12 mouse cellular contexts compared by ENCODE assay signal in genomic region chr7:103910047-103910446, GRCm38 (mm10). TPM values are rescaled to one million over a fixed set of nuclear protein-coding genes. Genes with fewer than 3 reads are reported as not detected.
A peak's percentile ranks its signal among the peaks of the same experiment; 100 is the strongest.
DNase-seq lines count a peak whose midpoint lies in the region; ATAC-seq and TF ChIP-seq lines count a peak whose summit lies in the region.
"Had no signal": no experiment of that assay in that cellular context is flagged by ENCODE, and none has a peak within 500 bp of the region (broad histone marks: within the 10 kb centered on the region; RNA-seq: fewer than 3 reads in every experiment).

No protein-coding gene starts in this region.

- H3K4me1 ChIP-seq in kidney, embryonic 14.5 days (ENCODE audit: control insufficient read depth, insufficient read depth, low read length) = no peaks in the 10 kb centered on the region
- peaks cover 11% of the 10 kb centered on the region for H3K4me1 ChIP-seq in liver, postnatal 0 days (ENCODE audit: insufficient read depth)
- H3K4me1 ChIP-seq in hindbrain, postnatal 0 days (ENCODE audit: insufficient read depth, low read length) = no peaks in the 10 kb centered on the region

- H3K9ac ChIP-seq in kidney, embryonic 14.5 days (ENCODE audit: low read depth, low read length) = no peak overlapping the region
- no peak overlapping the region; the same call in 1 of the 2 replicates for H3K9ac ChIP-seq in liver, postnatal 0 days (replicated peaks)
- H3K9ac ChIP-seq in hindbrain, postnatal 0 days (replicated peaks; ENCODE audit: low read length) = no peak overlapping the region

- peak; percentile 75; the same call in 1 of the 2 replicates for ATAC-seq in kidney, embryonic 14.5 days (ENCODE audit: low FRiP score, low TSS enrichment)
- ATAC-seq in liver, postnatal 0 days = peak; percentile 96
- ATAC-seq in frontal cortex, adult (ENCODE audit: low TSS enrichment) = no peak
- ATAC-seq in hindbrain, postnatal 0 days = no peak

- H3K27me3 ChIP-seq in kidney, embryonic 14.5 days (ENCODE audit: control insufficient read depth, insufficient read depth, low read length) = no peaks in the 10 kb centered on the region
- no peaks in the 10 kb centered on the region; the same call in 1 of the 2 replicates for H3K27me3 ChIP-seq in liver, postnatal 0 days (ENCODE audit: insufficient read depth, low read length)
- H3K27me3 ChIP-seq in hindbrain, postnatal 0 days (ENCODE audit: insufficient read depth, low read length) = no peaks in the 10 kb centered on the region

- no peak overlapping the region for H3K4me2 ChIP-seq in kidney, embryonic 14.5 days (replicated peaks; ENCODE audit: low read depth, low read length)
- H3K4me2 ChIP-seq in liver, postnatal 0 days (ENCODE audit: low read depth, low read length) = peak overlapping the region; percentile 37
- H3K4me2 ChIP-seq in hindbrain, postnatal 0 days (ENCODE audit: low read depth, low read length) = no peak overlapping the region

- H3K4me3 ChIP-seq in kidney, embryonic 14.5 days (ENCODE audit: low read length) = no peak overlapping the region
- no peak overlapping the region for H3K4me3 ChIP-seq in liver, postnatal 0 days (ENCODE audit: low read depth, low read length)
- no peak overlapping the region for H3K4me3 ChIP-seq in hindbrain, postnatal 0 days (ENCODE audit: low read length)

- 13% methylated on average over 3 of the region's 3 CpGs for WGBS in kidney, embryonic 14.5 days
- 9% methylated on average over 3 of the region's 3 CpGs for WGBS in liver, postnatal 0 days (ENCODE audit: insufficient replicate concordance)
- WGBS in hindbrain, postnatal 0 days = 54% methylated on average over 3 of the region's 3 CpGs

- no peak for TF ChIP-seq CTCF in liver, postnatal 0 days (IDR thresholded peaks at IDR 0.05; ENCODE audit: low read depth)
- TF ChIP-seq CTCF in hindbrain, postnatal 0 days (IDR thresholded peaks at IDR 0.05; ENCODE audit: low read depth) = no peak

- TF ChIP-seq EP300 in liver, postnatal 0 days (IDR thresholded peaks at IDR 0.05; ENCODE audit: low read depth) = peak; percentile 99

- DNase-seq in kidney, adult 18-20 months = no peak
- DNase-seq in MEL-GATA-1-ER (ENCODE audit: extremely low read depth, low read depth) = peak; percentile 80
- DNase-seq in forelimb bud, embryonic 11.5 days (ENCODE audit: low read depth, low spot score) = peak; percentile 39
- peak; percentile 53 for DNase-seq in liver, postnatal 0 days
- DNase-seq in hindbrain, postnatal 0 days (ENCODE audit: low spot score) = no peak
- DNase-seq in right cerebral cortex, postnatal 25 days = no peak
- DNase-seq: adrenal gland, postnatal 25 days; layer of hippocampus, adult 9-11 months had no signal

- no peaks in the 10 kb centered on the region for H3K9me3 ChIP-seq in kidney, embryonic 14.5 days (ENCODE audit: control insufficient read depth, low read length)
- no peaks in the 10 kb centered on the region for H3K9me3 ChIP-seq in liver, postnatal 0 days (ENCODE audit: low read length)
- no peaks in the 10 kb centered on the region for H3K9me3 ChIP-seq in hindbrain, postnatal 0 days (ENCODE audit: low read length)

- H3K36me3 ChIP-seq in kidney, embryonic 14.5 days (ENCODE audit: control insufficient read depth, insufficient read depth, low read length) = no peaks in the 10 kb centered on the region
- no peaks in the 10 kb centered on the region for H3K36me3 ChIP-seq in liver, postnatal 0 days (replicated peaks; ENCODE audit: insufficient read depth, low read length)
- H3K36me3 ChIP-seq in hindbrain, postnatal 0 days (ENCODE audit: insufficient read depth, low read length) = no peaks in the 10 kb centered on the region

- H3K27ac ChIP-seq in kidney, embryonic 14.5 days (ENCODE audit: low read depth, low read length) = no peak overlapping the region
- peak overlapping the region; percentile 62 for H3K27ac ChIP-seq in liver, postnatal 0 days (ENCODE audit: low read depth)
- no peak overlapping the region for H3K27ac ChIP-seq in hindbrain, postnatal 0 days
- H3K27ac ChIP-seq: macrophage had no signal

RNA-seq across cellular contexts. Expression of gene Olfr65, which starts 6.8 kb away (rescaled TPM):
- not detected in 2 replicates for polyA plus RNA-seq in kidney, embryonic 14.5 days (2014; fragmentation: Nextera tagmentation; extraction: Ambion mirVana)
- polyA plus RNA-seq in liver, postnatal 0 days (2015; fragmentation: Nextera tagmentation; extraction: Ambion mirVana) = not detected in 2 replicates
- not detected in 2 replicates for total RNA-seq in hindbrain, postnatal 0 days (2014; rRNA removed)
- not detected in 2 replicates for polyA plus RNA-seq in hindbrain, postnatal 0 days (2015; fragmentation: Nextera tagmentation; extraction: Ambion mirVana)
- total RNA-seq: adrenal gland, postnatal 25 days had no signal
- polyA plus RNA-seq: gonadal fat pad, adult 2 months; macrophage had no signal

RNA-seq across cellular contexts. Expression of gene Olfr64, which starts 15.8 kb away (rescaled TPM):
- polyA plus RNA-seq in kidney, embryonic 14.5 days (2014; fragmentation: Nextera tagmentation; extraction: Ambion mirVana) = not detected in 2 replicates
- not detected in 2 replicates for polyA plus RNA-seq in liver, postnatal 0 days (2015; fragmentation: Nextera tagmentation; extraction: Ambion mirVana)
- total RNA-seq in hindbrain, postnatal 0 days (2014; rRNA removed) = not detected in 2 replicates
- polyA plus RNA-seq in hindbrain, postnatal 0 days (2015; fragmentation: Nextera tagmentation; extraction: Ambion mirVana) = not detected in 2 replicates
- total RNA-seq: adrenal gland, postnatal 25 days had no signal
- polyA plus RNA-seq: gonadal fat pad, adult 2 months; macrophage had no signal

RNA-seq across cellular contexts. Expression of gene Olfr631, which starts 18.6 kb away (rescaled TPM):
- not detected in 2 replicates for polyA plus RNA-seq in kidney, embryonic 14.5 days (2014; fragmentation: Nextera tagmentation; extraction: Ambion mirVana)
- polyA plus RNA-seq in liver, postnatal 0 days (2015; fragmentation: Nextera tagmentation; extraction: Ambion mirVana) = not detected in 2 replicates
- total RNA-seq in hindbrain, postnatal 0 days (2014; rRNA removed) = not detected in 2 replicates
- not detected in 2 replicates for polyA plus RNA-seq in hindbrain, postnatal 0 days (2015; fragmentation: Nextera tagmentation; extraction: Ambion mirVana)
- total RNA-seq: adrenal gland, postnatal 25 days had no signal
- polyA plus RNA-seq: gonadal fat pad, adult 2 months; macrophage had no signal

RNA-seq across cellular contexts. Expression of gene Olfr66, which starts 24.0 kb away (rescaled TPM):
- polyA plus RNA-seq in kidney, embryonic 14.5 days (2014; fragmentation: Nextera tagmentation; extraction: Ambion mirVana) = not detected in 2 replicates
- not detected in 2 replicates for polyA plus RNA-seq in liver, postnatal 0 days (2015; fragmentation: Nextera tagmentation; extraction: Ambion mirVana)
- not detected in 2 replicates for total RNA-seq in hindbrain, postnatal 0 days (2014; rRNA removed)
- not detected in 2 replicates for polyA plus RNA-seq in hindbrain, postnatal 0 days (2015; fragmentation: Nextera tagmentation; extraction: Ambion mirVana)
- total RNA-seq: adrenal gland, postnatal 25 days had no signal
- polyA plus RNA-seq: gonadal fat pad, adult 2 months; macrophage had no signal

RNA-seq across cellular contexts. Expression of gene Olfr632, which starts 24.1 kb away (rescaled TPM):
- polyA plus RNA-seq in kidney, embryonic 14.5 days (2014; fragmentation: Nextera tagmentation; extraction: Ambion mirVana) = not detected in 2 replicates
- 0.06 TPM in 1 of 2 replicates, not detected in the other for polyA plus RNA-seq in liver, postnatal 0 days (2015; fragmentation: Nextera tagmentation; extraction: Ambion mirVana)
- not detected in 2 replicates for total RNA-seq in hindbrain, postnatal 0 days (2014; rRNA removed)
- polyA plus RNA-seq in hindbrain, postnatal 0 days (2015; fragmentation: Nextera tagmentation; extraction: Ambion mirVana) = not detected in 2 replicates
- total RNA-seq: adrenal gland, postnatal 25 days had no signal
- polyA plus RNA-seq: gonadal fat pad, adult 2 months; macrophage had no signal

Comparison
In these comparisons a context has a peak if more than half of its experiments do, and no peak if none do; other contexts are left out.
1. ATAC-seq: peak in kidney, embryonic 14.5 days (single experiment) and liver, postnatal 0 days (single experiment); none in frontal cortex, adult (single experiment) and hindbrain, postnatal 0 days (single experiment).
2. DNase-seq: peak in MEL-GATA-1-ER (single experiment), forelimb bud, embryonic 11.5 days (single experiment) and liver, postnatal 0 days (single experiment); none in kidney, adult 18-20 months (single experiment), hindbrain, postnatal 0 days (single experiment) and right cerebral cortex, postnatal 25 days (single experiment).